Mouse (Mus musculus) hindbrain, embryonic 12.5 days (tissue): ENCODE measurements around the gene Mavs. TPM values are rescaled to one million over a fixed set of nuclear protein-coding genes. Genes with fewer than 3 reads are reported as not detected.
A peak's percentile ranks its signal among the peaks of the same experiment; 100 is the strongest.

Source experiments
- ATAC-seq: fragments of 200-750 bp; cut with Nextera tagmentation; 2 replicates; pipeline ENCODE4 v1.8.0; 2017; ENCODE audit warnings: moderate TSS enrichment; ENCODE audit not compliant: low FRiP score
- H3K27ac ChIP-seq: fragments of 300-500 bp; sonication (generic); 2 replicates; pipeline ENCODE4 v1.5.1; 2016; ENCODE audit warnings: mild to moderate bottlenecking
- H3K27me3 ChIP-seq: fragments of 300-500 bp; sonication (generic); 2 replicates; pipeline ENCODE4 v1.6.1; 2016; ENCODE audit warnings: mild to moderate bottlenecking
- H3K36me3 ChIP-seq: fragments of 300-500 bp; sonication (generic); 2 replicates; pipeline ENCODE4 v1.6.1; 2016; ENCODE audit warnings: mild to moderate bottlenecking
- H3K4me1 ChIP-seq: fragments of 300-500 bp; sonication (generic); 2 replicates; pipeline ENCODE4 v1.6.1; 2016
- H3K4me2 ChIP-seq: fragments of 300-500 bp; sonication (generic); replicated peaks from 2 replicates; pipeline ENCODE4 v1.6.1; 2016; ENCODE audit warnings: mild to moderate bottlenecking
- H3K4me3 ChIP-seq: fragments of 300-500 bp; sonication (generic); 2 replicates; pipeline ENCODE4 v1.5.1; 2016; ENCODE audit warnings: mild to moderate bottlenecking
- H3K9ac ChIP-seq: fragments of 300-500 bp; sonication (generic); 2 replicates; pipeline ENCODE4 v1.6.1; 2016; ENCODE audit warnings: mild to moderate bottlenecking, moderate library complexity
- H3K9me3 ChIP-seq: fragments of 300-500 bp; sonication (generic); replicated peaks from 2 replicates; pipeline ENCODE4 v1.6.1; 2016; ENCODE audit warnings: mild to moderate bottlenecking
- WGBS: fragments of 180-500 bp; shearing (Covaris S2); methylation state at CpG from one replicate; pipeline ENCODE4 v1.1.7; 2016; 5-methylcytosine and 5-hydroxymethylcytosine counted together
- microRNA-seq: library from miRNA; unstranded; fragments of <30 nt; microRNA quantifications from one replicate; pipeline ENCODE4, GENCODE M21; 2017
- polyA plus RNA-seq: library from polyadenylated mRNA; unstranded; fragments of >200 nt; fragmentation: Nextera tagmentation; extraction: Ambion mirVana; gene quantifications from 2 replicates; pipeline ENCODE4 v1.2.1, GENCODE M21; 2016

Gene Mavs
- polyA plus RNA-seq, 1 experiment from 2014 or later: 11.6 TPM

DNA sequence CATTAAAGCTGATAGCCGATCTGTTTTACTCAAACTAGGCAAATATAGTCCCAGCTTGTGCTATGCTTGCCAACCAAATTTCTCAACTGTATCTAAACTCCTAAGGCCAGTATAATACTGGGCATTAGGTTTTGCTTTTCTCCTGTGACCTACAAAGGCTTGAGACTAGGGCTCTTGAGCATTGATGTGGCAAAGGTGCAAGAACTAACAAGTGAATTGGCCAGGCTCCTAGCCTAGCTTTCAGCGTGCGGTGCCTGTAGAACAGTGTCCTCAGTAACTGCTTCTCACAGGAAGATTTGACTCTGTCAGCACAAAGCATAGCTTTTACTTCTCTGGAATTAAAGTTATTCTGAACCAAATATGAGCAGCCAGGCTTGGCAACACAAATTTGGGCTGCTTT is 41.6 kb downstream of the Mavs start:
- Histone ChIP-seq H3K36me3 (peaks cover 53% of the 10 kb centered on the region), H3K4me2 (no peak overlapping the region), H3K9ac (no peak overlapping the region), H3K9me3 (no peaks in the 10 kb centered on the region), H3K4me1 (no peaks in the 10 kb centered on the region), H3K27ac (no peak overlapping the region), H3K27me3 (no peaks in the 10 kb centered on the region), H3K4me3 (no peak overlapping the region)
- 96% methylated on average over 3 of the region's 3 CpGs for WGBS
- no peak for ATAC-seq

DNA sequence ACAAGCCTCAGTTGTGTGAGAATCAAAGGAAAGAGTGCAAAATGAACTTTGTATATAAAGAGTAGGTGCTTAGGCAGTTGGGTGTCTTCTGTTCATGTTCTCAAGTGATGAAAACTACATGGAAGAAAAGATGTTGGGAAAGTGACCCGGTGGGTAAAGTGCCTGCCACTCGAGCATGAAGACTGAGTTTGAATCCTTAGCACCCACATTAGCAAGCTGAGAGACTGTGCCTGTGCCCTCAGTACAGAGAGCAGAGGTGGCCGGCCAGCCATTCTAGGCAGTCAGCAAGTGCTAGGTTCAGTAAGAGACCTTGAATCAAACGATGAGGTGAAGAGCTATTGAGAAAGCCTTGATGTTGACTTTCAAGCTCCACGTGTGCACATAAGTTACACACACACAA is 42.9 kb downstream of the Mavs start:
- Histone ChIP-seq H3K4me2 (no peak overlapping the region), H3K27me3 (no peaks in the 10 kb centered on the region), H3K9me3 (no peaks in the 10 kb centered on the region), H3K27ac (no peak overlapping the region), H3K4me3 (no peak overlapping the region), H3K36me3 (peaks cover 53% of the 10 kb centered on the region), H3K9ac (no peak overlapping the region), H3K4me1 (no peaks in the 10 kb centered on the region)
- 94% methylated on average over 5 of the region's 5 CpGs for WGBS
- no peak for ATAC-seq

DNA sequence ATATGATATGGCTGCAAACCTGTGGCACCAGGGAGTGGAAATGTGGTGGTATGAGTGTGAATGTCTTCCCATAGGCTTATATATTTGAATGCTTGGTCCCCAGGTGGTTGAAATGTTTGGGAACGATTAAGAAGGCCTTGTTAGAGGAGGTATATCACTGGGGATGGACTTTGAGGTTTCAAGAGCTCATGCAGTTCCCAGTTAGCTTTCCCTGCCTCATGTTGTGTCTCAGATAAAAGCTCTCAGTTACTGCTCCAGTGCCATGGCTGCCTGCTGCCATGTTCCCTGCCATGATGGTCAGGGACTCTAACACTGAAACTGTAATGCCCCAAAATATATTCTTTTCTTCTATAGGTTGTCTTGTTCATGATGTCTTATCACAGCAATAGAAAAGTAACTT is 47.7 kb downstream of the Mavs start:
- Histone ChIP-seq H3K4me2 (no peak overlapping the region), H3K36me3 (peaks cover 43% of the 10 kb centered on the region)

DNA sequence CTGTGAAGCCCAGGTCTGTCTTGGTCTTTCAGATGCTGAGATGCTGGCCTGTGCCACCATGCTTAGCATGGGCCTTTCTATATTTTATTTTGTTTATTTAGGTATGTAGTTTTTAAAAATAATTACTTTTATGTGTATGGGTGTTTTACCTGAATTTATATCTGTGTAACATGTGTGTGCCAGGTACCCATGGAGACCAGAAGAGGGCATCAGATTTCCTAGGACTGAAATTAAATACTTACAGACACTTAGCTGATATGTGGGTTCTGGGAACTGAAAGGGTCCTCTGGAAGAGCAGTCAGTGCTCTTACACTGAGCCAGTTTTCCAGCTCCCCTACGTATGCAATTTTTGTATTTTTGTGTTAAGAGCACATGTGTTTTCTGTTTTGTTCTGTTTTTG is 52.4 kb downstream of the Mavs start:
- Histone ChIP-seq H3K9me3 (no peaks in the 10 kb centered on the region), H3K27me3 (no peaks in the 10 kb centered on the region), H3K4me2 (no peak overlapping the region), H3K4me3 (no peak overlapping the region), H3K9ac (no peak overlapping the region), H3K36me3 (peaks cover 37% of the 10 kb centered on the region), H3K4me1 (no peaks in the 10 kb centered on the region), H3K27ac (no peak overlapping the region)
- 95% methylated on average over 1 of the region's 1 CpGs for WGBS
- ATAC-seq: no peak

More for the DNA sequence above, 47.7 kb downstream of the Mavs start:
- H3K4me3 ChIP-seq: no peak overlapping the region
- H3K27me3 ChIP-seq: no peaks in the 10 kb centered on the region
- H3K9ac ChIP-seq: no peak overlapping the region
- 96% methylated on average over 1 of the region's 1 CpGs for WGBS
- H3K27ac ChIP-seq: no peak overlapping the region
- H3K4me1 ChIP-seq: no peaks in the 10 kb centered on the region
- H3K9me3 ChIP-seq: no peaks in the 10 kb centered on the region
- ATAC-seq: no peak

DNA sequence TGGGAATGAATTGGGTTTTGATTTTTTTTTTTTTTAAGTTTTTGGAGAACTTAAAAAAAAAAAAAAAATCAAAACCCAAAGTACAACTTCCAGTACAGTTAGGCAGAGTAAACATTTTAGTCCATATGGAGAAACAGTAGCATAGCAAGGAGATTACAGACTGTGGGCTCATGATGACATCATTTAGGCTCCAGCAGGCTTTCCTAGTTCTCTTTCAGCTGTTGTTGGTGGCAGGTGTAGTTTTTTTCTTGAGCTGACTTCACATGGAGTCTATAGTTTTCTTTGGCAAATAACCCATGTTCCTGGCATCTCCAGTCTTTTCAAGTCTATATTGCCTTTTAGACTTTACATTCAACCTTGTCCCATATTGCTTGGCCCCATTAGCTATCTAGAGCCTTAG is 56.8 kb downstream of the Mavs start:
- H3K4me2 ChIP-seq: no peak overlapping the region
- no peaks in the 10 kb centered on the region for H3K4me1 ChIP-seq
- H3K9me3 ChIP-seq: no peaks in the 10 kb centered on the region
- H3K36me3 ChIP-seq: peaks cover 55% of the 10 kb centered on the region
- ATAC-seq: no peak
- no peaks in the 10 kb centered on the region for H3K27me3 ChIP-seq
- no peak overlapping the region for H3K27ac ChIP-seq
- no peak overlapping the region for H3K4me3 ChIP-seq
- no peak overlapping the region for H3K9ac ChIP-seq

DNA sequence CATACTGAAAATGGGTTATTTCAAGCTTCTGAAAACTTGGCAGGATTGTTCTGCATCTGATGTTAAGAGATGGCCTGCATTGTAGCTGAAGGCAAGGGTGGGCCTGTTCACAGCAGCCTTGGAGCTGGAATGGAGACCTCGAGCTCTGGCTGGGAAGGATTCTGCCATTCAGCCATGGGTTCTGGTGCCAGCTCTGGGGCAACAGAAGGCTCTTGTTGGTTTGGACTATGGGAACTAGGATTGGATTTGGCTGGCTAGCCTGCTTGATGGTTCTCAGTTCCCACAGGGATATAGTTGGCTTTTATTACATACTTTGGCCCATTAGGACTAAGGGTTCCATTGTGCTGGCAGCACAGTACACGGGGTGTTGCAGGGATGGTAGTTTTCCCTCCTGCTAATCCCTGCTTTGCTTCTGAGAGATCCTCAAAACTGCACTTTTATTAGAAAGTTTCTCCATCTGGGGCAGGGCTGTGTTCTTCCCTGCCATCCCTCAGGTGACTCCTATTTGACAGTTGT is 62.9 kb downstream of the Mavs start:
- Histone ChIP-seq H3K9me3 (no peaks in the 10 kb centered on the region), H3K27ac (no peak overlapping the region), H3K27me3 (no peaks in the 10 kb centered on the region), H3K9ac (no peak overlapping the region), H3K4me3 (no peak overlapping the region), H3K4me1 (no peaks in the 10 kb centered on the region), H3K36me3 (peaks cover 80% of the 10 kb centered on the region), H3K4me2 (no peak overlapping the region)
- ATAC-seq: no peak
- 98% methylated on average over 2 of the region's 2 CpGs for WGBS

Small RNAs within 50 kb of the gene (microRNA-seq; reads per million reads assigned to microRNA genes)
- gene Mir103-2: 79.2 reads per million, percentile 42 among the genes with 10 or more reads in this experiment

Other genes with a start within 250 kb of the Mavs start
- gene Gfra4, start 191.0 kb upstream of the Mavs start, polyA plus RNA-seq: 10.8 and 14.9 TPM in 2 replicates
- gene Adam33, start 170.2 kb upstream of the Mavs start, polyA plus RNA-seq: 2.3 and 4.3 TPM in 2 replicates
- gene Siglec1, start 147.3 kb upstream of the Mavs start, polyA plus RNA-seq: 0.08 and 0.20 TPM in 2 replicates
- 8.6 and 8.9 TPM in 2 replicates for gene Hspa12b, start 106.8 kb upstream of the Mavs start, polyA plus RNA-seq
- gene Gm11037, start 100.6 kb upstream of the Mavs start, polyA plus RNA-seq: not detected in 2 replicates
- gene 1700037H04Rik, start 74.0 kb upstream of the Mavs start, polyA plus RNA-seq: 87.4 and 89.7 TPM in 2 replicates
- 18.3 and 18.5 TPM in 2 replicates for gene Cenpb, start 54.0 kb upstream of the Mavs start, polyA plus RNA-seq
- 69.8 and 85.7 TPM in 2 replicates for gene Cdc25b, start 47.1 kb upstream of the Mavs start, polyA plus RNA-seq
- 8.9 and 9.2 TPM in 2 replicates for gene Spef1, start 46.8 kb upstream of the Mavs start, polyA plus RNA-seq
- gene Ap5s1, start 27.0 kb upstream of the Mavs start, polyA plus RNA-seq: 28.4 and 29.1 TPM in 2 replicates
- gene Pank2, start 28.4 kb downstream of the Mavs start, polyA plus RNA-seq: 57.4 and 62.2 TPM in 2 replicates
- gene Rnf24, start 118.8 kb downstream of the Mavs start, polyA plus RNA-seq: 19.1 and 22.8 TPM in 2 replicates